Mouse (Mus musculus) erythroblast, embryonic 14.5 days (primary cell): ENCODE results near the gene Rad51d.

Experiments
- GATA1 ChIP-seq: IDR thresholded peaks from 2 replicates; pipeline ENCODE4 v1.6.1; 2012; ENCODE audit warnings: low read length, inconsistent platforms, mixed read lengths
- TAL1 ChIP-seq: IDR thresholded peaks from 3 replicates; pipeline ENCODE4 v1.6.1; 2012; ENCODE audit warnings: low read length, inconsistent platforms, mixed read lengths

DNA sequence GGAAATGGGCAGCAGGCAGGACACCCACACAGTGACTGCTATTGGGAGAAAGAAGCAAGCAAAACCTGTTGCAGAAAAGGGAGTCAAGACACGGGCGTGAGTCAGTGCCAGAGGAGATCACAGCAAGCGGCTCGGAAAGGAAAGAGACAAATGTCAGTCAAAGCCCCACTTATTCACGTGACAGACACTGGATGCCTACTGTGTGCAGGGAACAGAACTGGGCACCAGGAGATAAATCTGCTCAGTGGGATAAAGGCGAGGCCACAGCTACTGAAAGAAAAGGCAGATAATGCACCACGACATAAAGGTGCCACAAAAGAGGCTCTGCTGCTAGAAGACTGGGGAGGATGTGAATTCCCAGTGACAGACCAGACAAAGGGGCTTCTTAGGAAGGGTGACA is 52.6 kb downstream of the Rad51d start:
- no peak for TF ChIP-seq GATA1
- TF ChIP-seq TAL1: no peak
